Mouse (Mus musculus) cerebellum, adult 2 months (tissue): ENCODE measurements around the gene Apof.

ENCODE experiments used
- CTCF ChIP-seq: fragments of 200-500 bp; IDR thresholded peaks from 2 replicates; pipeline ENCODE4 v1.5.1; 2011; ENCODE audit warnings: low read depth, mild to moderate bottlenecking, control low read depth, low read length, moderate library complexity, borderline replicate concordance; ENCODE audit not compliant: insufficient read depth
- POLR2A ChIP-seq: fragments of 200-500 bp; IDR thresholded peaks from 2 replicates; pipeline ENCODE4 v1.6.1; 2011; ENCODE audit warnings: low read length, control low read depth, borderline replicate concordance; ENCODE audit not compliant: insufficient read depth

- TF ChIP-seq CTCF: no peak
- TF ChIP-seq POLR2A: no peak
Measured at GRCm38 (mm10) chr10:128263393-128264310, 4.8 kb upstream of the Apof start.
